Mouse (Mus musculus) erythroblast, embryonic 14.5 days (primary cell): ENCODE data around the gene Phospho2.

ENCODE experiments used
- GATA1 ChIP-seq: IDR thresholded peaks from 2 replicates; pipeline ENCODE4 v1.6.1; 2012; ENCODE audit warnings: low read length, inconsistent platforms, mixed read lengths
- TAL1 ChIP-seq: IDR thresholded peaks from 3 replicates; pipeline ENCODE4 v1.6.1; 2012; ENCODE audit warnings: low read length, inconsistent platforms, mixed read lengths

GRCm38 (mm10) chr2:69828031-69828430, 38.6 kb downstream of the Phospho2 start:
- no peak for TF ChIP-seq GATA1
- TF ChIP-seq TAL1 = no peak
